Mouse (Mus musculus) hindbrain, embryonic 15.5 days (tissue): ENCODE measurements at regions not wholly inside any gene's neighbourhood (a gene's known extent, or its start where the extent isn't known, plus 50 kb on each side); places are given as distances from the start of the nearest gene placed in this dataset.

ENCODE experiments used
- ATAC-seq: fragments of 200-750 bp; cut with Nextera tagmentation; 2 replicates; pipeline ENCODE4 v1.8.0; 2017; ENCODE audit warnings: low read depth, moderate number of reproducible peaks, moderate TSS enrichment; ENCODE audit not compliant: low FRiP score
- H3K27ac ChIP-seq: fragments of 300-500 bp; sonication (generic); replicated peaks from 2 replicates; pipeline ENCODE4 v1.5.1; 2015; ENCODE audit warnings: mild to moderate bottlenecking, inconsistent platforms
- H3K27me3 ChIP-seq: fragments of 300-500 bp; sonication (generic); 2 replicates; pipeline ENCODE4 v1.6.1; 2015; ENCODE audit warnings: control low read depth, inconsistent platforms
- H3K36me3 ChIP-seq: fragments of 300-500 bp; sonication (generic); 2 replicates; pipeline ENCODE4 v1.6.1; 2015; ENCODE audit warnings: control low read depth, inconsistent platforms
- H3K4me1 ChIP-seq: fragments of 300-500 bp; sonication (generic); replicated peaks from 2 replicates; pipeline ENCODE4 v1.6.1; 2015; ENCODE audit warnings: control low read depth, inconsistent platforms
- H3K4me2 ChIP-seq: fragments of 300-500 bp; sonication (generic); 2 replicates; pipeline ENCODE4 v1.6.1; 2015; ENCODE audit warnings: moderate library complexity, mild to moderate bottlenecking, inconsistent platforms
- H3K4me3 ChIP-seq: fragments of 300-500 bp; sonication (generic); 2 replicates; pipeline ENCODE4 v1.5.1; 2015; ENCODE audit warnings: mild to moderate bottlenecking, inconsistent platforms
- H3K9ac ChIP-seq: fragments of 300-500 bp; sonication (generic); 2 replicates; pipeline ENCODE4 v1.6.1; 2015; ENCODE audit warnings: inconsistent platforms
- H3K9me3 ChIP-seq: fragments of 300-500 bp; sonication (generic); 2 replicates; pipeline ENCODE4 v1.6.1; 2016; ENCODE audit warnings: control low read depth, inconsistent platforms
- WGBS: fragments of 180-500 bp; shearing (Covaris S2); methylation state at CpG from one replicate; pipeline ENCODE4 v1.1.7; 2015; 5-methylcytosine and 5-hydroxymethylcytosine counted together

DNA sequence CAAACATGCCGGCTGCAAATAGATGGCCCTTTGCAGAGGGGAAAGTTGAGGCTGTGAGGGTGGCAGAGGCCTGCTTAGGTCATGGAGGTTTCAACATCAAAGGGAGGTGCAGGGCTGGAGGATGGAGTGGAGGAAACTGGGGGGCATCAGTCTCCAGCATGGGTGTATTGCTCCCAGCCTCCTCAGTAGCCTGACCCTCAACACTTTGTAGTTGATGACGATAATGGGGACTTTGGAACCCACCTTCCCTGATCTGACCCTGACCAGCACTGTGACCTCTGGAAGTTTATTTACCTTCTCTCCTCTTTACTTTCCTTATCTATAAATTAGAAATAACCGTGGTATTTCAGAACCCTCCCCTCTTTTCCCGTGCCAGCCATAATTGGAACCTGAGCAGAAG lies 56.2 kb downstream of the Gm26897 start:
- ATAC-seq = no peak
- WGBS = 60% methylated on average over 4 of the region's 4 CpGs

DNA sequence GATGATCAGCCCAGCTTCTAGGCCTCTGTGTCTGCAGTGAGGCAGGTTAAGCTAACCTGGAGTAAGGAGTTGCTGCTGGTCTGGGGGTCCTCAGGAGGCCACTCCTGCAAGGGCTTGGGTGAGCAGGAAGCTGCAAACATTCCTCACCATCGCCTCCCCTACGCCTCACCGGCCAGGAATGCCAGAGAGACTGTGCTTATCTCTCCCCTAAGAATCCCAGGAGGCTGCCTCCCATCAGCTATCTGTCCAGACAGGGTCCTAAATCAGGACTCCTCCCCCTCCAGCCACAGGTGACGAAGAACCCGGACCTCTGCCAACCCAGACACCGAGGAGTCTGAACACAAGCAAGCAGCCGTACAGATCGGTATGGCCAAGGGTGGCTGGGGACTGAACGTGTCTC lies 56.8 kb downstream of the Gm26897 start:
- Histone ChIP-seq H3K4me1 (no peaks in the 10 kb centered on the region), H3K27ac (no peak overlapping the region), H3K4me3 (no peak overlapping the region), H3K9me3 (no peaks in the 10 kb centered on the region), H3K9ac (no peak overlapping the region), H3K4me2 (no peak overlapping the region), H3K36me3 (no peaks in the 10 kb centered on the region), H3K27me3 (no peaks in the 10 kb centered on the region)
- 80% methylated on average over 9 of the region's 9 CpGs for WGBS
- ATAC-seq = no peak

More for the DNA sequence above, 56.2 kb downstream of the Gm26897 start:
- no peaks in the 10 kb centered on the region for H3K27me3 ChIP-seq
- no peaks in the 10 kb centered on the region for H3K4me1 ChIP-seq
- H3K9me3 ChIP-seq = no peaks in the 10 kb centered on the region
- H3K4me3 ChIP-seq = no peak overlapping the region
- no peak overlapping the region for H3K27ac ChIP-seq
- no peaks in the 10 kb centered on the region for H3K36me3 ChIP-seq
- no peak overlapping the region for H3K4me2 ChIP-seq
- no peak overlapping the region for H3K9ac ChIP-seq

DNA sequence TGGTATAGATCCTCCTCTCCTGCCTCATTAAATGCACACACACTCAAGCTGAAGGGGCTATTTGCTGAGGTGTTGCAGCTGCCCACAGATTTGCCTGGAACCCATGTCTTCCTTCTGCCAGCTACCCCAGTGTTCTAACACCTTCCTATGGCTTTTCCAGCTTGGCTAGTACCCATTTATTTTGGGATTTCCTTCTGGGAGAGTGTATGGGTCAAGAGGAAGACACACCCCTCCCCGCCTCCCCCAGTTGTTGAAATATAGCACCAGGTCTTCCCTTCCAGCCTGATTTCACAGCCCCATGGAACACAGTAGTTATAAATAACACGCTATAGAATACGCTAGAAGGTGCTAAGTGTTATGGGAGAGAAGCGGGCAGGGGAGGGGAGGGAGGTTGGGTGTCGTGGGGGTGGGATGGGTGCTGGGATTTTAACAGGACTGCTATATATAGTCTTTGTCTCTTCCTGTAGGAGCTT lies 57.4 kb downstream of the Gm26897 start:
- Histone ChIP-seq H3K9me3 (no peaks in the 10 kb centered on the region), H3K4me2 (no peak overlapping the region), H3K27ac (no peak overlapping the region), H3K4me3 (no peak overlapping the region), H3K4me1 (no peaks in the 10 kb centered on the region), H3K9ac (no peak overlapping the region), H3K27me3 (no peaks in the 10 kb centered on the region), H3K36me3 (no peaks in the 10 kb centered on the region)
- WGBS = 91% methylated on average over 5 of the region's 5 CpGs
- ATAC-seq = no peak

DNA sequence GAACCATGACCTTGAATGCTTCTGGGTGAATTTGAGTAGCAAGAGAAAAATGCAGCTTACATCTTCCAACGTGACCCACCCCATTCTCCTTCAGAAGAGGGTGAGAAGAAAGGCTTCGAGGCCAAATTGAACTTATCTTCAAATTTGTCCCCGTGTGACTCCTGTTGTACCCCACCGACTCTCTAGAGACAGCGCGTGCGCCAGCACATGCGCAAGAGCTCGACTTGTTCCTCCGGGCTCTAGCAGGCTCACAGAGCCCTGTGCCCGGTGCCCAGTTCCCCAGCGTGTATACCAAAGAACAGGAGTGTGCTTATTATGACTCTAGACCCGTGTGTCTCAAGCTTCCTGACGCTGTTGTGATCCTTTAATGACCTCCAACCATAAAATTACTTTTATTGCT lies 59.0 kb downstream of the Gm26897 start:
- H3K9ac ChIP-seq = no peak overlapping the region
- no peaks in the 10 kb centered on the region for H3K4me1 ChIP-seq
- no peaks in the 10 kb centered on the region for H3K9me3 ChIP-seq
- H3K27me3 ChIP-seq = no peaks in the 10 kb centered on the region
- WGBS = 90% methylated on average over 14 of the region's 14 CpGs
- H3K36me3 ChIP-seq = no peaks in the 10 kb centered on the region
- H3K4me3 ChIP-seq = no peak overlapping the region
- no peak overlapping the region for H3K4me2 ChIP-seq
- H3K27ac ChIP-seq = no peak overlapping the region
- ATAC-seq = no peak

DNA sequence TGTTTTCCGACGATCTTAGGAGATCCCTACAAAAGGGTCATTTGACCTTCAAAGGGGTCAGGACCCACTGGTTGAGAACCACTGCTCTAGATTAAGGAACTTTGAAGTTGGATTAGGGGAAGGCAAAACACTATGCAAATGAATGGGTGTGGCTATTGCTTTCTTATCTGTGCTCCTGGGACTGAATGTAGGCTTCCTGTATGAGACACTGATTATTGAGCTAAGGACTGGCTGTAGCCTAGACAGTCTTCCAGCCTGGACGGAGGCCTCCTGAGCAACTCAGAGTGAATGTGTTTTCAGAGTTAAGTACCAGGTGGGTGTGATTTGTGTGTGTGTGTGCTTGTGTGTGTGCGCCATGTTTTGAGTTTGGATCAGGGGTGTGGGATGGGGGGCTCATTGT lies 59.5 kb downstream of the Gm26897 start:
- Histone ChIP-seq H3K9ac (no peak overlapping the region), H3K4me1 (no peaks in the 10 kb centered on the region), H3K4me2 (no peak overlapping the region), H3K27me3 (no peaks in the 10 kb centered on the region), H3K4me3 (no peak overlapping the region), H3K27ac (no peak overlapping the region), H3K36me3 (no peaks in the 10 kb centered on the region), H3K9me3 (no peaks in the 10 kb centered on the region)
- 93% methylated on average over 4 of the region's 4 CpGs for WGBS
- ATAC-seq = no peak

DNA sequence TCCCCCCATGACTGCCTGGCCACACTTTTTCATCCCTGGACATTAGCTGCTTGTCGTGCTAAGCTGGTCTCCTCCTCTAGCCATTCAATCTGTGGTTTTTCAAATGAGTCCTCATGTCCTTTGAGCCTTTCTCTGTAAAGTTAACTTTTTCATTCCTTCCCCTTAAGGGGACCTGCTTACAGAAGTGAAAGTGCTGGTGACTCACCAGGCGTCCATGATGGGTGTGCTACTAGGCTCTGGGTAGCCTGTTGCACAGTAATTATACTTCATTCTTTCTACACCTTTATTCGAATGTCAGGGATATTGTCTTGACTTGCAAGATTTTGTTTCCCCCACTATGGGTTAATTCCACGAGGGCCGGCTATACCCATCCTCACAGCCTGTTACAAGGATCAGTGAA lies 63.2 kb downstream of the Gm26897 start:
- no peaks in the 10 kb centered on the region for H3K36me3 ChIP-seq
- no peaks in the 10 kb centered on the region for H3K9me3 ChIP-seq
- ATAC-seq = no peak
- 82% methylated on average over 5 of the region's 5 CpGs for WGBS
- H3K4me1 ChIP-seq = peaks cover 11% of the 10 kb centered on the region
- no peaks in the 10 kb centered on the region for H3K27me3 ChIP-seq
- H3K27ac ChIP-seq = no peak overlapping the region
- no peak overlapping the region for H3K4me3 ChIP-seq
- no peak overlapping the region for H3K4me2 ChIP-seq
- no peak overlapping the region for H3K9ac ChIP-seq

DNA sequence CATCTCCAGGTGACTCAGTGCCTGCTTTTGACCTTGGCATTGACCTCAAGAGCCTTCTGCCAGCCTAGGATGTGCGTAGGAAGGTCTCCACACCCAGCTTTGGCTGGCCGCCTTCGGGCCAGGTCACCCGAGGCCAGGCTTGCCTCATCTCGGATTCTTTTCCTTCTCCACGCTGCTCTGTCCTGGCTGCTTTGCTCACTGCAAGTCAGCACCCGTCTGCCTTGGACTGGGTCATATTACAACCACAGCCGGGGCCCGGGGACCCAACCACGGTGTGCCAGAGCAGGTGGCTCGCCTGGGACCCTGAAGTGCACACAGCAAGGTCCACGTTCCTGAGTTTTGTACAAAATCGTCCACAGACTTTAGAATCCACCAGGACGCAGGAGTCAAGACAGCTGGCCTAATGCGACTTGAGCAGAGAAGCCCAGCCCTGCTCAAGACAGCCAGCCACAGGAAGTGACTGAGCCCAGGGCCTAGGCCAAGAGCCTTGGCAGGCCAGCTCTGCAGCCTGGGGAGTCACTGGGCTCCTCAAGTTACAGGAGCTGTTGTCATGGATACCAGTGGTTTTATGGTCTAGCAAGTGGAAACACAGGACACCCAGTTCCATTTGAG lies 66.1 kb downstream of the Gm26897 start:
- H3K27me3 ChIP-seq = no peaks in the 10 kb centered on the region
- peaks cover 11% of the 10 kb centered on the region for H3K4me1 ChIP-seq
- no peaks in the 10 kb centered on the region for H3K9me3 ChIP-seq
- H3K36me3 ChIP-seq = no peaks in the 10 kb centered on the region
- no peak overlapping the region for H3K9ac ChIP-seq
- H3K4me3 ChIP-seq = no peak overlapping the region
- H3K27ac ChIP-seq = no peak overlapping the region
- no peak overlapping the region for H3K4me2 ChIP-seq
- peak; percentile 63; the same call in 1 of the 2 replicates for ATAC-seq
- WGBS = 53% methylated on average over 15 of the region's 15 CpGs

DNA sequence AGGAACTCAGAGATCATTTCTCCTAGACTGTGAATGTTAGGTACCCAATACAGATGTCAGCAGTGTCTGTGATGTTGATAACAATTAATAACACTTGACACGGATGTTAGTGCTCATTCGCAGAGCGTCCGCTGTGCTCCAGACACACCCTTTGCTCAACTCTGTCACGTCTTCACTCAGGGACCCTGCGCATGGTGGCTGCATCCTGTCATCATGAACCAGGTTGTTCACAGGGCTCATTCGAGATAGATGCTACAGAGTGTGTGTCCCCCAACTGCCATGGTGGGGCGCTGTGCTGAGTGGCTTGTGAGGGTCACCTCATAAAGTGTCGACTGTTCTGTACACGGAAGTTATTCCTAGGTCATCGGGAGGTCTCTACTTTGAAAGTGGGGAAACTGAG lies 66.8 kb downstream of the Gm26897 start:
- Histone ChIP-seq H3K9ac (no peak overlapping the region), H3K4me2 (no peak overlapping the region), H3K4me1 (peaks cover 11% of the 10 kb centered on the region), H3K27me3 (no peaks in the 10 kb centered on the region), H3K4me3 (no peak overlapping the region), H3K36me3 (no peaks in the 10 kb centered on the region), H3K27ac (no peak overlapping the region), H3K9me3 (no peaks in the 10 kb centered on the region)
- WGBS = 83% methylated on average over 11 of the region's 11 CpGs
- ATAC-seq = 0 out of 2 replicates have a peak, but pooled peaks have one; percentile 6

DNA sequence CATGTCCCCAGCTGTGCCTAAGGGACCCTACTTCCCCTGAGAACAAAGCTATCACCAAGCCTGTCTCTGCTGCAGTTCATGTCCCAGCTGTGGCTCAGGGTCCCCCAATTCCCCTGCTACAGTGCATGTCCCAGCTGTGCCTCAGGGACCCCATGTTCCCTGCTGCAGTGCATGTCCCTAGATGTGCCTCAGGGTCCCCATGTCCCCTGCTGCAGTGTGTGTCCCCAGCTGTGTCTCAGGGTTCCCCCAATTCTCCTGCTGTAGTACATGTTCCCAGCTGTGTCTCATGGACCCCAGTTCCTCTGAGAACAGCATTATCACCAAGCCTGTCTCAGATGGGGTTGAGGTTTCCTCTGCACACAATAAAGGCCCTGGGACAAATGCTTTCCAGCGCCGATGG lies 67.3 kb downstream of the Gm26897 start:
- H3K36me3 ChIP-seq = no peaks in the 10 kb centered on the region
- no peak overlapping the region for H3K4me3 ChIP-seq
- WGBS = 71% methylated on average over 2 of the region's 2 CpGs
- ATAC-seq = no peak
- no peaks in the 10 kb centered on the region for H3K27me3 ChIP-seq
- H3K27ac ChIP-seq = no peak overlapping the region
- H3K4me2 ChIP-seq = no peak overlapping the region
- H3K4me1 ChIP-seq = peaks cover 11% of the 10 kb centered on the region
- no peak overlapping the region for H3K9ac ChIP-seq
- H3K9me3 ChIP-seq = no peaks in the 10 kb centered on the region

DNA sequence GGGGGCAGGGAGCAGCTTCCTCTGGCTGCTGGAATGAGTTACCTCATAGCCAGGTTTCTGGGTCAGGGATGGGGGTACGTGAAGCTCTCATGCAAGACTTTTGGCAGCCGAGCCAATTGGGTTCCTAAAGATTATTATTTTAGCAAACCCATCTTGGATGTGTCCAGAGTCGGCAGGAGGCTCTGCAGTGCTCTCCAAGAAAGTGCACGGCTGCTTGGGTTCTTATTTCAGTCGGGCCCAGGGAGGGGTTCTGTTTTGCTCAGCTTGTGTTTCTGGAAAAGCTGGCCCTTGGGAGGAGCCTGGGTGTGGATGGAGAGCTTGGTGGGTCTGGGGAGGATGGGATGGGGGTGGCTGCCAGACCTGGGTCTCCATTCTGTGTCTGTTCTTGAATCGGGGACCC lies 70.8 kb downstream of the Gm26897 start:
- no peak for ATAC-seq
- no peaks in the 10 kb centered on the region for H3K9me3 ChIP-seq
- 76% methylated on average over 6 of the region's 6 CpGs for WGBS
- H3K4me2 ChIP-seq = no peak overlapping the region
- peaks cover 9% of the 10 kb centered on the region for H3K4me1 ChIP-seq
- no peak overlapping the region for H3K9ac ChIP-seq
- no peaks in the 10 kb centered on the region for H3K27me3 ChIP-seq
- H3K4me3 ChIP-seq = no peak overlapping the region
- H3K27ac ChIP-seq = no peak overlapping the region
- H3K36me3 ChIP-seq = no peaks in the 10 kb centered on the region

DNA sequence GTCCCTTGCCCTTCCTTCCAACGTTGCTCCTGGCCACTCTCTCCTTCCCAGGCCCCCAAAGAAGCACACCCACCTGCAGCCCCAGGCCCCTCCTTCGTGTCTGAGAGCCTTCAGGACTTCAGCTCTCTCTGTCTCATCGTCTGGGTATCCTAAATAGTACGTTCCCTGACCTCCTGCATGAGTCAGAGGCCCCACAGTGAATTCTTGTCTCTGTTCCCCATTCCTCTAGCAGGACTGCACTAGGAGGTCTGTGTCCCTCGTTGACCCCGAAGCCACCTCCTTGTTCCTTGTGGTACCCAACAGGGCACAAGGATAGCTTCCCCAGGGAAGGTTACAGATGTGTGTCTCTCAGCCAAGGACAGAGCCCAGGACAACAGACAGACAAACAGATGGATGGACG lies 71.4 kb downstream of the Gm26897 start:
- no peaks in the 10 kb centered on the region for H3K36me3 ChIP-seq

DNA sequence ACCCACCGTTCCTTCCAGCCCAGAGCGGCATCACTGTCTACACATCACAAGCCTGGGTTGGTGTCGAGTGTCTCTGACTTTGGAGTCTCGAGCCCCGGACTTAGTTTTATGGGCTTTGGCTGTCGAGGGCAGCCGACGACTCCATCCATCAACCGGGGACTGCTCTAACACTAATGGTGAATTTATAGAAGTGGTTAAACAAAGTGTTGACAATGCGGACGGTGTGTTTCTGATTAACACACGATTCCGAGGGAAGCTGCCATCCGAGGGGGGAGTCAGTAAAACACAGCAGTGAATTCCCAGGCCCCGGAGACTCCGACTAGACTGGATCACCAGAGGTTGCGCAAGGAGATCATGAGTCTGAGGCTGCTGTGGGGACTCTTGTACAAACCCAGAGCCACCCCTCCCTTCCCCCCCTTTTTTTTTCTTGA lies 72.1 kb downstream of the Gm26897 start:
- H3K27me3 ChIP-seq = no peaks in the 10 kb centered on the region
- H3K27ac ChIP-seq = no peak overlapping the region
- no peak overlapping the region for H3K4me2 ChIP-seq
- WGBS = 51% methylated on average over 17 of the region's 17 CpGs
- no peak overlapping the region for H3K9ac ChIP-seq
- no peak for ATAC-seq
- no peaks in the 10 kb centered on the region for H3K36me3 ChIP-seq
- no peaks in the 10 kb centered on the region for H3K4me1 ChIP-seq
- no peaks in the 10 kb centered on the region for H3K9me3 ChIP-seq
- no peak overlapping the region for H3K4me3 ChIP-seq

More for the DNA sequence above, 71.4 kb downstream of the Gm26897 start:
- no peaks in the 10 kb centered on the region for H3K9me3 ChIP-seq
- no peak overlapping the region for H3K4me3 ChIP-seq
- ATAC-seq = no peak
- H3K27me3 ChIP-seq = no peaks in the 10 kb centered on the region
- no peak overlapping the region for H3K4me2 ChIP-seq
- no peak overlapping the region for H3K9ac ChIP-seq
- H3K4me1 ChIP-seq = peaks cover 3% of the 10 kb centered on the region
- no peak overlapping the region for H3K27ac ChIP-seq
- WGBS = 68% methylated on average over 7 of the region's 7 CpGs
